Mouse (Mus musculus) frontal cortex, postnatal 36 days (tissue): ENCODE results near the gene Zfp422.

Experiments used
- DNase-seq, 2 experiments: peaks; one replicate each; pipeline ENCODE4 v3.0.0; 2022; ENCODE audit warnings: low spot score in 2 of 2

Gene Zfp422

DNA sequence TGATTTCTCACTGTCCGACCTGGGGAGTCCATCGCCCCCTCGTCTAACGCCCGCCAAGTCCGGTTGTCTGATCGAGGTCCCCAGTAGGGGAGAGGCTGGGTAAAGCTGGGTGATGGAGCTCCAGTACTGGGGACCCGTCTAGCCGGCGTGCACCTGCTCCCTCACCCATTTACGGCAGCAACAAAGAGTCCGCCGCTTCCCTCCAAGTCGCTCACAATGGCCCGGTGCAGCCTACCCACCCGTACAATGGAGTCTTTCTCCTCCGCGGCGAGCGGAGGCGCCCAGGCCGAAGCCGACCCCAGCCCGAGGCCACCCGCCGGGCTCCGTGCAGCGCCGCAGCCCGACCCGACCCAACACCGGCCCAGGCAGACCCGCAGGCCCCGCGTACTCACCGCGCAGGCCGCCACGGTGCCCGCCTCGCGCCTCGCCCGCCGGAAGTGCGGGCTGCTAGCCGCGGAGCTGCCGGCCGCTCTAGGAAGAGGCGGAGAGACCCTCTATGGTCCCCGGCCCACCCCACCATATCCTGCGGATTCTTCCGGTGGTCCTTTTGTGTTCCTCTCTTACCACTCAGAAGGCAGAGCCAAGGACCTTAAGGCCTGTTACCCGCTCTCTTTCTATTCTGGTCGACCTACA, at the start of gene Zfp422:
Zfp422 (minus strand) TSS at position 461 of the 633 bp plus-strand sequence.
- peak; percentile 57 to 59 for DNase-seq

DNA sequence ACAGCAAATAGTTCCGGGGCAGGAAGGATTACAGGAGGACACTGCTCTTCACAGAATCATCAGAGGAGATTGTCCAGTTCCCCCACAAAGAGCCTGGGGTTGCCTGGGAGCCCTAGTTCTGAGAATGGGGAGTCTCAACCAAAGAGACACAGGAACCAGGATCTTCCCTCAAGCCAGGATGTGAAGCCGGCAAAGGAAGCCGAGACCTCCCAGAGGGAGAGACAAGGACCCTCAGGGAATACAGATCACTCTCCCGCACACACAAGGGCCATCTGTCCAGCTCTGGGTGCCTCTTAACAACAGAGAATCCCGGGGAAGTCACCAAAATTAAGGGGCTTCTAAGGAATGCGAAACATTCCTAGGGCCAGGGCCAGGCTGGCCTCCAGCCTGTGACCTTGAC, 48.5 kb upstream of the Zfp422 start:
- DNase-seq: no peak

DNA sequence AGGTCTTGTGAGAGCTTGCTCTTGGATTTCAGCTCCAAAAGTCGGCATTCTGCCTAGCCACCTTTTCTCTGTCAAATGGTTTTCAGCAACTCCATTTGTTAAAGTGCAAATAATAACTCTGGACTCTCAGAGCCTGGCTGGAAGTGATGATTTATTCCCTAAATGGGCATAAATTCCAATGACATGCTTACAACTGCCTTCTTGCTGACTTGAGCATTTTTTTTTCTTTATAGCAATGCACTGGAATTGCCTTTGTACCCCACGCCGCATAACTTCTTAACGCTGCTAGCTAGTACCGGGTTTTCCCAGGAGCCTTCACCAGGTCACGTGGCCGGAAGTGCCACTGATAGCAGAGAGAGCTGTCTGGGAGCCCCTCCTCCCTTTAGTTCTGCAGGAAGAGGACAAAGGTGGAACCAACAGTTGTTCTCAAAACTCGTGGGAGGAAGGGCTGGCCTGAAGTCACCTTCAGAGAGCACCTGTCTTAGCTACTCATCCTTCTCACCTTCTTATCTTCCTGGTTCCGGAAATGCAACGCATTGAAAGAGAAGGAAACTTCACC, 47.6 kb upstream of the Zfp422 start:
- DNase-seq: no peak

- DNase-seq: no peak
Measured at GRCm38 (mm10) chr6:116674283-116674886, 45.6 kb upstream of the Zfp422 start.

DNA sequence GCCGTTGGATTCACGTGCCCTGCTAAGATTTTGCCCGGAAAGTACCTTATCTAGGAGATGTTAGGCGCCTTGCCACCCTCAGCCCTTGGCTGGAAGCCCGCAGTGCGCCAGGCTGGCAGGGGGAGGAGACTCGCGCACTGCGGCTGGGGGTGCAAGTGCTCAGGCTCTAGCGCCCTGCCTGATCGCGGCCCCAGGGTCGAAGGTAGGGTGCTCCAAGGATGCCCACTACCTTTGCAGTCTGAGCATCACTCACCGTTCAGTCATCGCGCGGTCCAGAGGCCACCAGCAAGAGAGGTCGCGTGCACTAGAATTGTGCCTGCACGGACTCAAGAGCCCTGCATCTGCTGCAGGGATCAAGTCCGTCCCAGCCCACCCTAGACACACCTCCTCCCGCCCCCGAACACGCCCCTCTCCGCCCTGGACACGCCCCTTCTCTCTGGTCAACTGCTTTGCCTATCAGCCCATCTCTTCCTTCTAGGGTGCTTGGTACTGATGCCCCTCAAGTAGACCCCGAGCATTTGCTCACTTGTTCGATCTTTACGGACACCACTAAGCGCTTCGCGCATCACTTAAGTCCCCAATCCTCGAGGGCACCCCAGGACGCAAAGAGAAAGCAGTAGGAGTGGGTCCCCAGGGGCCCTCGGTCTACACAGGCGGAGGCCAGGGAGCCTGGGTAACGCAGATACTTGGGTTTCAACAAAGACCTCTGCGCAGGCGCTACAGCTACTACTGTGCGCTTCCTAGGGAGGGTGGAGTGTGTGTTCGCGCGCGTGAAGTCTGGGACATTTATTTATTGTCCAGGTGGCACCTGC, 44.9 kb upstream of the Zfp422 start, which contains the start of gene Rassf4:
Rassf4 (minus strand) TSS at position 482 of the 812 bp plus-strand sequence.
- DNase-seq: peak; percentile 56 to 71

- no peak for DNase-seq
Measured at GRCm38 (mm10) chr6:116672349-116672748, 43.5 kb upstream of the Zfp422 start.

DNA sequence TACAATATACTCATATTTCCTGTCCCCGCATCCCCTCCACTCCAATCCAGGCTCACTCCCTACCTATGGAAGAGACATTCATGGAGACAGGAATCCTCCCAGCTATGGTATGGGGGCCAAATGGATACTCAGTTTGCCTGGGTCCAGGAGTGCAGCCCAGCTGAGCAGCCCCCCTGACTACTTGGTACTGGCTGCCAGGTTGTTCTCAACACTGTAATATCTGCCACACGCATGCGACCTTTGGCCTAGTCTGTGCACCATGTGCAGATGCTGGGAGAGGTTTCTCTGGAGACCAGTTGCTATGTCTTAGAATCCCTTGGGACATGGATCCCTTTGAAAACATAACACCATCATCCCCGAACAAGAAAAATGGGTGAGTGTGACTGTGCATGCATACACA, 43.0 kb upstream of the Zfp422 start:
- DNase-seq: no peak

DNA sequence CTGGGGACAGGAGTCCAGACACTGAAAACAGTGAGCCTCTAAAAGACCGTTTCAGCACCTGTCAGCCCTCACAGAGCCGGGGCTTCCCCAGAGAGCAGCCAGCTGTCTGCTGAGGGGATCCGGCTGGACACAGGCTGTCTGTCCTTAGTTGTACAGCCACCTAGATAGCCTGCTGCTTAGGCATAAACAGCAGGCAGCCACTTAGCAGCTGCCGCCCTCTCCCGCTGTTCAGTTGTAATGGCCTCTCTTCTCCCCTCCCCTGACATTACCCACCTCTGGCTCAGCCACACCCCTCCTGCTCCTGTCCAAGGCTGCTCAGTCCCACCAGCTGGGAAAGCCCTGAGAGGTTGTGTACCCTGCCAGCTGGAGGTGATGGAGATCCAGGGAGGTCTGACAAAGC, 42.2 kb upstream of the Zfp422 start:
- DNase-seq: no peak

GRCm38 (mm10) chr6:116670144-116670543, 41.3 kb upstream of the Zfp422 start:
- no peak for DNase-seq

GRCm38 (mm10) chr6:116668682-116669470, 40.1 kb upstream of the Zfp422 start:
- no peak for DNase-seq

- no peak for DNase-seq
Measured at GRCm38 (mm10) chr6:116667382-116667781, 38.6 kb upstream of the Zfp422 start.

DNA sequence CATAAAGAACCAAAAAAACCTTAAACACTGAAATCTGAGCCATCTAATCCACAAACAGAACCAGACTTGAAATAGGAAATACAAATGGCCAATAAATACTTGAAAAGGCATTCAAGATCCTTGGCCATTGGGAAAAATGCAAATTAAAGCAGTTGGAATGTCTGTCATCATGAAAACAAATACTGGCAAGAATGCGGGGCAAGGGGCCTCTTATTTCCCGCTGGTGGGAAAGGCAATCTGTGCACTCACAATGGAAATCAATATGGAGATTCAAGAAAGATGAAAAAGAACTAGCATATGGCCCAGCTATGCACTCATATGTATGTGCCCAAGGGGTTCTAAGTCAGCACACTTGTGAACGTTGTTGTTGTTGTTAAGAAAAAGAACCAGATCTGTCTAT, 38.1 kb upstream of the Zfp422 start:
- no peak for DNase-seq

DNA sequence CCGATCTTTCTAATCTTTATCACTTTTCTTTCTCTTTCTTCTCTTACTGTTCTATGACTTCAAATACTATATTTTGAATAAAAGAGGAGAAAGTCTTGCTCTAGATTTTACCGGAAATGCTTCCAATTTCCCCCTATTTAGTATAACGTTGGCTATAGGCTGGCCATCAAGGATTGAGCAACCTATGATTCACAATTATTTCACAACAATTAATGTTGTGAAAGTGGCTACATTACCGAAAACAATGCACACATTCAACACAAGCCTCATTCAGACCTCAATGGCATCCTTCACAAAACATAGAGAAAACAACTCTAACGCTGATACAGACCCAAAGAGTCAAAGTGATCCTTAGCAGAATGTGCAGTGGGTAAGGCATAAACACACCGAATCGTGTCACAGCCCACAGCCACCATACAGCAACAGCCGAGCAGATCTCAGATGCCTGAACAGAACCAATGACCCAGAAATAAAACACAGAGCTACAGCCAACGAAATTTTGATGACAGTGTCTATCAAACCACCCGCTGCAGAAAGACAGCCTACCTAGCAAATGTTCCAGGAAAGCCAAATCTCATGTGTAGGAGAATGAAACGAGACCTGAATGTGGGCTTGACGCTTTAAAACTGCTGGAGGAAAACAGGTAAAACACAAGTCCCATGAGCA, 37.4 kb upstream of the Zfp422 start:
- DNase-seq: no peak

DNA sequence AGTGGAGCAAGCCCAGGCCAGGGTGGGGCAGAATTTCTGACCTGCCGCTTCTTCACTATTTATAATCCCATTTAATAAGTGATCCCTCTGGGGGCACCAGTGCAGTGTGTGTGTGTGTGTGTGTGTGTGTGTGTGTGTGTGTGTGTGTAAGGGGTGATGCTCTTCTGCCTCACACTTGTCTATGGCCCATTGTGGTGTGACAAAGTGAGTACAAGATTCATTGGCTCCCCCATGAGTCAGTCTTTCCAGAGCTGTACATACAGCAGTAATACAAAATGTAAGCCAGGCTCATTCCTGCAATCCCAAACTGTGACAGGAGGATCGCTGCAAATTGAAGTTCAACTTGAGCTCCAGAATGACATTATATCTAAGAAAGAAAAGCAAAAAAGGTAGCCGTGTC, 36.0 kb upstream of the Zfp422 start:
- DNase-seq: no peak

DNA sequence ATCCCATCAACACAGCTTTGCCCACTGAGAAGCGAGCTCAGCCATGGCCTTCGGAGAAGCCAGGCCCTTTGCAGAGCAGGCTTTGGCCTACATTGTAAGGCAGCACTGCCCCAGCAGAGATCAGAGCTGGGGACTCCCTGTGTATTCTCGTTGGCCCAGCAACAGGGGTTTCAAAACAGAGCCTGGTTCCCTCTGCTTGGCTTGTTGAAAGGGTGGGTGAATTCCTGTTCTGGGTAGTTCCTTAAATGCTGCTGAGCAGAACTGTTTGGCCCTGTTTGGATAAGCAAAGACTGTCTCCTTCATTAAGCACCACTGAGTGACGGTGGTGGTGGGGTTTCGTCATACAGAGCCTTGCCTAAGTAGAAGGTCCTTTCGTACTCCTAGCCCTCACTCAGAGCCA, 35.2 kb upstream of the Zfp422 start:
- no peak for DNase-seq

DNA sequence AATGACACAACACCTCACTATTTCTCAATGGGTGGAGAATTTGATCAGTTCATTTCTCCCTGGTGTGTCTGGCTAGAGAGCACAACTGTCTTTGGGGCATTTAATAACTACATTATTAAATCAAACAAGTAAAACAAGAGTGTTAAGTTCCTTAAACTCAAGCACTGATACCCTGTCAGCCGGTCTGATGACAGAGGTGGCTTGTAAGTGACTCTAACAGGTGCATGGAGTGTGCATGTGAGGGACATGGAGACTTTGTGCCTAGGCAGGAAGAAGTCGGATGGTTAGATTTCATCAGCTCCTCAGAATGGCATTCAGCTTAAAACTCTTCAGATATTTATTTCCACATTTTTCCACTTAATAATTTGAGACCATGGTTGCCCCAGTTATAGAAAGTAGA, 34.6 kb upstream of the Zfp422 start:
- no peak for DNase-seq

DNA sequence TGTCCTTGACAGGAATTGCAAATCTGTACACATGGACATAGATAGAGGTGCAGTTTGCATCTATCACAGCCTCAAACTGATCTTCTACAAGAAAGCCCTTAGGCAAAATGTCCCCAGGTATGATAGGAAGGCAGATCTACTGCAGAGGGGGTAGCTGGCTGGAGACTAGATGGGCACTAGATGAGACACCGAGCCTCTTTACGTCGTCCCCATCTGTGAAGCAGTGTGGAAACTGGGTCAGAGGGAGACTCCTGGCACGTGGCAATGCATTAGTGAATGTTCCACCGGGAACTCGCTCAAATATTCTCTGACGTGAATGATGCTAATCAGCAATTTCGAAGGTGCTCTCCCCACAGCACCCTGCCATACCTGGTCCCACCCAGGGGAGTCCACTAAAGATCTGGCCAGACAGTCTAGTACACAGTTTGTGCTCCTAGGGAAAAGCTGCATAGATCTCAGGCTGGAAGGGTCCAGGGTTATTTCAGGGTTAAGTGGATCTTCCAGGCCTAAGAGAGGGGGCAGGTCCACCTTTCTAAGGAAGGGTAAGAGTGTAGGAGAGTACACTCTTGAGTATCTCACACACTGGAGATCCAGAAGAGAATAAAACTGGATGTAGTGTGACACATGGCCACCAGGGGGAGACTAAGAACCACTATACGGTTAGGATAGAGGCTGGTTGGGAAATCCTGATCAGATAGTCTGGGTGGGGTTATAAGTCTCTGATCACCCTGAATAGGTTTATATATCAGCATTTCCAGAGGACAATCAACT, 25.1 kb upstream of the Zfp422 start:
- peak; percentile 63 to 78 for DNase-seq

DNA sequence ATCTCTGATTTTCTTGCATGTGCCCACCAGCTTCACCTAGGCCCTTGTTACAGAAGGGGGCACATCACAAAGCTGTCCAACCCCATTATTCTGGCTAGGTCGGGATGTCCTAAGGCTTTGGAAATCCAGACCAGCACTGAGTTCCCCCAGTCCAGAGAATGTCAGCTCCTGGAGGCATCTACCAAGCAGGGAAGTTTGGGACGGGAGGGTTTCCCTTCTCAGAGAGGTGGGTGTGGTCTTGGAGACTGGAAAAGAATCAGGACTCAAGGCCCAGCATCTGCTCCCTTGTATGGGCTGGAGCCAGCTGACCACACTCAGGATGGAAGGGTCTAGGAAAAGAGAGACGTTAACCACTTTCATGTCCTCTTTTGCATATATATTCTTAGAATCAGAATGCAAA, 24.4 kb upstream of the Zfp422 start:
- no peak for DNase-seq

- DNase-seq: no peak
Measured at GRCm38 (mm10) chr6:116651437-116652118, 22.8 kb upstream of the Zfp422 start.

DNA sequence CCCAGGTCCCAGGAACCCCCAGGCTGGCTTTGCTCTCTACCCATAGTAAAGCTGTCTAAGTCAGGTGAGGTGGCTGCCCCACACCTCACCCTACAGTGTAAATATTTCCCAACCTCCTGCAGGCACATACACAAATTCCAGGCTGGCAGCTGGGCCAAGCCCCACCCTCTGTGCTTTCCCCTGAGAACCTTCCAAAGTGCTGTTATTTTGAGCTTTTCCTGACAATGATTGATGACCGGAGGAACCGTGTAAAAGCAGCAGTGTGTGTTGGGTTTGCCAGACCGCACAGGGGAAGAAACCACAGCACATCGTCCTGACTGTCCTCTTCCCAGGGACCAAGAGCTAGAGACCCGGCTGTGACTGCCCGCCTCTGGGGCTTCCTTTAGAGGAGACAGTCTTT, 21.6 kb upstream of the Zfp422 start, which contains the start of gene Depp1:
Depp1 (plus strand) TSS at position 204 of the 400 bp plus-strand sequence.
- DNase-seq: no peak
